Comparison of ENCODE assay signal across 28 mouse cellular contexts in genomic region chr2:76805191-76805892, GRCm38 (mm10).
A peak's percentile ranks its signal among the peaks of the same experiment; 100 is the strongest.
DNase-seq lines count a peak whose midpoint lies in the region; ATAC-seq lines count a peak whose summit lies in the region.
"Had no signal": no experiment of that assay in that cellular context is flagged by ENCODE, and none has a peak within 500 bp of the region (broad histone marks: within the 10 kb centered on the region; RNA-seq: fewer than 3 reads in every experiment).

No protein-coding gene starts in this region.

- peak overlapping the region; percentile 42 for H3K4me2 ChIP-seq in heart, embryonic 11.5 days
- H3K4me2 ChIP-seq in heart, embryonic 16.5 days (ENCODE audit: low read depth, low read length), result peak overlapping the region; percentile 47
- H3K4me2 ChIP-seq: embryonic facial prominence, embryonic 12.5 days; hindbrain, embryonic 15.5 days; limb, embryonic 12.5 days; liver, embryonic 15.5 days; lung, embryonic 14.5 days; midbrain, embryonic 15.5 days; neural tube, embryonic 15.5 days; stomach, embryonic 15.5 days had no signal

- peaks cover 7% of the 10 kb centered on the region; the same call in 1 of the 2 replicates for H3K4me1 ChIP-seq in heart, embryonic 11.5 days (ENCODE audit: control insufficient read depth, insufficient read depth, low read length)
- H3K4me1 ChIP-seq in heart, embryonic 16.5 days (ENCODE audit: control insufficient read depth, insufficient read depth, low read length), result peaks cover 9% of the 10 kb centered on the region
- H3K4me1 ChIP-seq: embryonic facial prominence, embryonic 12.5 days; hindbrain, embryonic 10.5 days; hindbrain, embryonic 15.5 days; liver, embryonic 15.5 days; midbrain, embryonic 10.5 days; midbrain, embryonic 15.5 days; neural tube, embryonic 15.5 days; stomach, embryonic 15.5 days had no signal

- H3K9ac ChIP-seq in heart, embryonic 11.5 days (ENCODE audit: low read depth, low read length), result peak overlapping the region; percentile 78; the same call in 1 of the 2 replicates
- H3K9ac ChIP-seq in heart, embryonic 16.5 days (ENCODE audit: low read length), result peak overlapping the region; percentile 65
- H3K9ac ChIP-seq: embryonic facial prominence, embryonic 12.5 days; hindbrain, embryonic 15.5 days; limb, embryonic 12.5 days; liver, embryonic 15.5 days; lung, embryonic 14.5 days; midbrain, embryonic 15.5 days; neural tube, embryonic 15.5 days; stomach, embryonic 15.5 days had no signal

- no peaks in the 10 kb centered on the region for H3K27me3 ChIP-seq in heart, embryonic 11.5 days (ENCODE audit: control insufficient read depth, insufficient read depth, low read length)
- H3K27me3 ChIP-seq in heart, embryonic 16.5 days (ENCODE audit: control insufficient read depth, insufficient read depth, low read length), result no peaks in the 10 kb centered on the region
- H3K27me3 ChIP-seq: embryonic facial prominence, embryonic 12.5 days; hindbrain, embryonic 15.5 days; limb, embryonic 12.5 days; liver, embryonic 15.5 days; midbrain, embryonic 15.5 days; neural tube, embryonic 15.5 days; stomach, embryonic 15.5 days had no signal

- ATAC-seq in heart, embryonic 11.5 days (replicated peaks; ENCODE audit: insufficient number of reproducible peaks, low FRiP score, low TSS enrichment), result no peak
- no peak for ATAC-seq in heart, embryonic 16.5 days (replicated peaks; ENCODE audit: extremely low read depth, insufficient read depth, low FRiP score)
- ATAC-seq: CD4-positive, CD25-positive, alpha-beta regulatory T cell, adult 4 months; forebrain, embryonic 14.5 days; inflammation-experienced regulatory T-cells, adult 6 months; midbrain, embryonic 15.5 days had no signal

- intact Hi-C loops in heart, postnatal 36 days (cut with DNase I), result no loop called here

- H3K4me3 ChIP-seq in heart, embryonic 11.5 days (ENCODE audit: low read depth, low read length), result peak overlapping the region; percentile 48
- H3K4me3 ChIP-seq in heart, embryonic 16.5 days (ENCODE audit: low read length), result peak overlapping the region; percentile 60
- H3K4me3 ChIP-seq: embryonic facial prominence, embryonic 12.5 days; hindbrain, embryonic 10.5 days; hindbrain, embryonic 15.5 days; limb, embryonic 12.5 days; liver, embryonic 15.5 days; midbrain, embryonic 10.5 days; midbrain, embryonic 15.5 days; neural tube, embryonic 15.5 days; stomach, embryonic 15.5 days had no signal

- H3K36me3 ChIP-seq in heart, embryonic 11.5 days (ENCODE audit: control insufficient read depth, insufficient read depth, low read length), result peaks cover 6% of the 10 kb centered on the region
- peaks cover 25% of the 10 kb centered on the region for H3K36me3 ChIP-seq in heart, embryonic 16.5 days (ENCODE audit: control insufficient read depth, insufficient read depth)
- H3K36me3 ChIP-seq: embryonic facial prominence, embryonic 12.5 days; hindbrain, embryonic 10.5 days; hindbrain, embryonic 15.5 days; limb, embryonic 12.5 days; liver, embryonic 15.5 days; midbrain, embryonic 10.5 days; midbrain, embryonic 15.5 days; neural tube, embryonic 15.5 days; stomach, embryonic 15.5 days had no signal

- WGBS in heart, embryonic 11.5 days (ENCODE audit: insufficient replicate concordance), result 45% methylated on average over 5 of the region's 5 CpGs
- WGBS in heart, embryonic 16.5 days, result 39% methylated on average over 5 of the region's 5 CpGs

- no peak for DNase-seq in heart, adult 18-20 months
- no peak for DNase-seq in heart, postnatal 36 days
- peak; percentile 93 for DNase-seq in ES-CJ7 (ENCODE audit: low read depth, low spot score)
- DNase-seq in thymus, adult 18-20 months, result no peak
- DNase-seq in embryo, embryonic 9.5 days (ENCODE audit: extremely low spot score), result no peak
- DNase-seq: adrenal gland, postnatal 10 days; cerebellum, adult 8-10 months; cerebellum, postnatal 36 days; gastrocnemius, postnatal 36 days; kidney, adult 11 months; kidney, postnatal 14 days; lung, embryonic 14.5 days; right cerebral cortex, postnatal 14 days; thymus, postnatal 14 days had no signal

- H3K27ac ChIP-seq in heart, embryonic 11.5 days (ENCODE audit: low read depth, low read length), result peak overlapping the region; percentile 97
- H3K27ac ChIP-seq in heart, embryonic 16.5 days (ENCODE audit: low read length), result peak overlapping the region; percentile 94
- H3K27ac ChIP-seq: embryonic facial prominence, embryonic 12.5 days; hindbrain, embryonic 10.5 days; hindbrain, embryonic 15.5 days; limb, embryonic 12.5 days; liver, embryonic 15.5 days; midbrain, embryonic 10.5 days; midbrain, embryonic 15.5 days; neural tube, embryonic 15.5 days; stomach, embryonic 15.5 days had no signal

- H3K9me3 ChIP-seq in heart, embryonic 11.5 days (replicated peaks; ENCODE audit: control insufficient read depth, low read length), result no peaks in the 10 kb centered on the region
- H3K9me3 ChIP-seq in heart, embryonic 16.5 days (replicated peaks; ENCODE audit: control insufficient read depth, low read length), result no peaks in the 10 kb centered on the region
- H3K9me3 ChIP-seq: embryonic facial prominence, embryonic 12.5 days; hindbrain, embryonic 10.5 days; hindbrain, embryonic 15.5 days; limb, embryonic 12.5 days; liver, embryonic 15.5 days; midbrain, embryonic 10.5 days; midbrain, embryonic 15.5 days; neural tube, embryonic 15.5 days; stomach, embryonic 15.5 days had no signal
